Mouse (Mus musculus) forebrain, embryonic 15.5 days (tissue): ENCODE measurements around the gene Alkbh3. TPM values are rescaled to one million over a fixed set of nuclear protein-coding genes. Genes with fewer than 3 reads are reported as not detected.
A peak's percentile ranks its signal among the peaks of the same experiment; 100 is the strongest.

Source experiments
- ATAC-seq: fragments of 200-750 bp; cut with Nextera tagmentation; replicated peaks from 2 replicates; pipeline ENCODE4 v1.8.0; 2017; ENCODE audit warnings: mild to moderate bottlenecking, moderate TSS enrichment, moderate library complexity
- H3K27ac ChIP-seq: fragments of 300-500 bp; sonication (generic); replicated peaks from 2 replicates; pipeline ENCODE4 v1.5.1; 2015; ENCODE audit warnings: mild to moderate bottlenecking, inconsistent platforms
- H3K27me3 ChIP-seq: fragments of 300-500 bp; sonication (generic); 2 replicates; pipeline ENCODE4 v1.6.1; 2015; ENCODE audit warnings: inconsistent platforms
- H3K36me3 ChIP-seq: fragments of 300-500 bp; sonication (generic); 2 replicates; pipeline ENCODE4 v1.6.1; 2015; ENCODE audit warnings: mild to moderate bottlenecking, inconsistent platforms
- H3K4me1 ChIP-seq: fragments of 300-500 bp; sonication (generic); 2 replicates; pipeline ENCODE4 v1.6.1; 2015; ENCODE audit warnings: inconsistent platforms
- H3K4me2 ChIP-seq: fragments of 300-500 bp; sonication (generic); replicated peaks from 2 replicates; pipeline ENCODE4 v1.6.1; 2015; ENCODE audit warnings: mild to moderate bottlenecking, inconsistent platforms
- H3K4me3 ChIP-seq: fragments of 300-500 bp; sonication (generic); 2 replicates; pipeline ENCODE4 v1.5.1; 2015; ENCODE audit warnings: mild to moderate bottlenecking, inconsistent platforms
- H3K9ac ChIP-seq: fragments of 300-500 bp; sonication (generic); replicated peaks from 2 replicates; pipeline ENCODE4 v1.6.1; 2015; ENCODE audit warnings: mild to moderate bottlenecking, inconsistent platforms
- H3K9me3 ChIP-seq: fragments of 300-500 bp; sonication (generic); 2 replicates; pipeline ENCODE4 v1.6.1; 2016; ENCODE audit warnings: inconsistent platforms
- WGBS: fragments of 180-500 bp; shearing (Covaris S2); methylation state at CpG from one replicate; pipeline ENCODE4 v1.1.7; 2015; ENCODE audit warnings: mixed read lengths; 5-methylcytosine and 5-hydroxymethylcytosine counted together
- polyA plus RNA-seq: library from polyadenylated mRNA; unstranded; fragments of >200 nt; fragmentation: Nextera tagmentation; extraction: Ambion mirVana; gene quantifications from 2 replicates; pipeline ENCODE4 v1.2.1, GENCODE M21; 2015

Alkbh3 gene
- polyA plus RNA-seq, 1 experiment from 2014 or later, result 54.9 TPM

GRCm38 (mm10) chr2:94042461-94042860, 31.9 kb upstream of the Alkbh3 start:
- ATAC-seq, result no peak
- H3K27ac ChIP-seq, result peak overlapping the region; percentile 55
- H3K4me2 ChIP-seq, result no peak overlapping the region
- H3K9ac ChIP-seq, result no peak overlapping the region
- no peaks in the 10 kb centered on the region for H3K36me3 ChIP-seq
- H3K4me1 ChIP-seq, result peaks cover 27% of the 10 kb centered on the region
- H3K9me3 ChIP-seq, result no peaks in the 10 kb centered on the region
- no peak overlapping the region for H3K4me3 ChIP-seq
- no peaks in the 10 kb centered on the region for H3K27me3 ChIP-seq
- WGBS, result 94% methylated on average over 3 of the region's 3 CpGs

GRCm38 (mm10) chr2:94040391-94041125, 30.0 kb upstream of the Alkbh3 start:
- no peak overlapping the region for H3K9ac ChIP-seq
- ATAC-seq, result no peak
- H3K4me3 ChIP-seq, result no peak overlapping the region
- WGBS, result 93% methylated on average over 5 of the region's 5 CpGs
- H3K4me2 ChIP-seq, result no peak overlapping the region
- peaks cover 23% of the 10 kb centered on the region for H3K4me1 ChIP-seq
- H3K27ac ChIP-seq, result no peak overlapping the region
- H3K27me3 ChIP-seq, result no peaks in the 10 kb centered on the region
- no peaks in the 10 kb centered on the region for H3K9me3 ChIP-seq
- no peaks in the 10 kb centered on the region for H3K36me3 ChIP-seq

DNA sequence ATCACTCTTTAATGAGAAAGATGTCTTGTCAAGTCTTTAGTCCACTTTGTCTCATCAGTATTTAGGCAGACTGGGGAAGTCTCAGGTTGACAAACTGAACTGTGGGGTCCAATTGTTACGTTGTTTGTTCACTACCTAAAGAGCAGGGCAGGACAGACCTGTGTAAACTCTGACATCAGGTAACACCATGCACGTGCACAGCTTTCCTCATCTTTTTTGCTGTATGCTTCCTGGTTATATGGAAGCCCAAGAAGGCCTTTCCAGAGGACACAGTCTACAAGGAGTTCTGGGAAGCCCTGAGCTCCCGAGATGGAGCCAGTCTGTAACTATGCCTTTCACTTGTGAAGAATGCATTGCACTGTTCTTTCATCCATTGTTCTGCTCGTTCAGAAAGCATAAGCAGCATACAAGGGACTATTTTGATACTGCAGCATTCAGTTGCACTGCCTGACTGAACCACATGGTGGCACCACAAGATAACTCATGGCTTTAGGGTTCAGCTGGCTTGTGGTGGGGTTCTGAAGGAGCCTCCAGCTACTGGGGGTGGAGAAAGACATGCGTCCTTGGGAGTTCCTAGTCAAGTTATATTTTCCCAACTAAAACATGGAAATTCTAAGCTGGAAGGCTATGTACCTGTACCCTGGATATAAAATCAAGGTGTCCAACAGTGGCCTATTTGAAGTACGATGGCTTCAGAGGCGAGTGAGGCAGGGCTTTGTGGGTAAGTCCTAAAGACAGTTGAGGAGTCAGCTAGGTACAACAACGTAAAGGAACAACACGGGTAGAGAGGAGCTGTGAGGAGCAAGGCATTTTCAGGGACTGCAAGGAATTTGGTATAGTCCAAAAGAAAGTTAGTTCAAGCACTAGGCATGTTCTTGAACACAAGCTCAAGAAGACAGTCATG, 25.1 kb upstream of the Alkbh3 start:
- Histone ChIP-seq H3K4me3 (no peak overlapping the region), H3K9me3 (no peaks in the 10 kb centered on the region), H3K36me3 (peaks cover 8% of the 10 kb centered on the region), H3K27ac (peak overlapping the region; percentile 56; the same call in 1 of the 2 replicates), H3K4me1 (no peaks in the 10 kb centered on the region; the same call in 1 of the 2 replicates), H3K9ac (peak overlapping the region; percentile 36; the same call in 1 of the 2 replicates), H3K27me3 (no peaks in the 10 kb centered on the region), H3K4me2 (no peak overlapping the region)
- ATAC-seq, result peak; percentile 89
- WGBS, result 64% methylated on average over 9 of the region's 9 CpGs

GRCm38 (mm10) chr2:94030602-94031001, 20.0 kb upstream of the Alkbh3 start:
- Histone ChIP-seq H3K36me3 (peaks cover 10% of the 10 kb centered on the region), H3K9ac (no peak overlapping the region), H3K27me3 (no peaks in the 10 kb centered on the region), H3K4me3 (no peak overlapping the region), H3K27ac (no peak overlapping the region), H3K9me3 (no peaks in the 10 kb centered on the region), H3K4me1 (no peaks in the 10 kb centered on the region; the same call in 1 of the 2 replicates), H3K4me2 (no peak overlapping the region)
- no peak for ATAC-seq

DNA sequence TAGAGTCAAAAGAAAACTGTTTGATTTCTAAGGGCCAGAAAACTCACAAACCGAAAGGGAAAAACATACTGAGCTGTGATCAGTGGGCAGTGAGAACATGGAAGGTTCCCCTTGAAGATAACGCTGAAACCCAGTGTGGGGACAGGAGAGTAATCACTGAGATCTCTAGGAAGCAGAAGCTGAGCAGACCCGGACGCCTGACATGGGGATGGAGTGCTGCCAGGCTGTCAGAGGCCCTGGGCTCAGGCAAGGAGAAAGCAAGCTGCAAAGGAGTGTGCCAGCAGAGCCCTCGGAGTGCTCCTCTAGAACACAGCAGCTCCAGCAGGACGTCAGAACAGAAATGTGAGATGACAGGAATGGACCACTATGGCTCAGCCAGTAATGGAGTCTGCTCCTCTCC, 14.0 kb upstream of the Alkbh3 start:
- Histone ChIP-seq H3K4me2 (no peak overlapping the region), H3K27ac (no peak overlapping the region), H3K4me1 (no peaks in the 10 kb centered on the region), H3K9ac (no peak overlapping the region), H3K27me3 (no peaks in the 10 kb centered on the region), H3K36me3 (no peaks in the 10 kb centered on the region), H3K9me3 (no peaks in the 10 kb centered on the region), H3K4me3 (no peak overlapping the region)
- WGBS, result 56% methylated on average over 6 of the region's 6 CpGs
- no peak for ATAC-seq

DNA sequence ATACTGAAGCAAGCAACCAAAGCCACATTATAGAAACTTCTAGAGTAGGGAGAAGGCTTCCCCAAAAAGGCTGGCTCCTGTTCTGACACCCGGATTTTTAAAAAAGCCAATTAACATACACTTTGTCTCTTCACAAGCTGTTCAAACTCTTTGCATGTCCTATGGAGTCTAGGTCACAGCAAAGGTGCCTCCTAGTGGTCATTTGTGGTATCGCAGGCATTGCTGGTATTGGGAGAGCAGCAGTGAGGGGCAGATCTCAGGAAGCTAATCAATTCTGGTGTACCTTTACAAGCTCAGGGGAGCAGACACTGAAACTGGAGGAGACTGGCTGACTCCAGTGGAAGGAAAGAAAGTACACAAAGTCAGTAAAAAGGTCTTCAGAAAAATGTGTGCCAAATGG, 8.3 kb downstream of the Alkbh3 start:
- Histone ChIP-seq H3K27me3 (no peaks in the 10 kb centered on the region), H3K27ac (no peak overlapping the region), H3K4me3 (no peak overlapping the region), H3K4me1 (0 out of 2 replicates have a peak, but pooled peaks cover 4% of the 10 kb centered on the region), H3K9ac (no peak overlapping the region), H3K36me3 (peaks cover 81% of the 10 kb centered on the region), H3K9me3 (no peaks in the 10 kb centered on the region), H3K4me2 (no peak overlapping the region)
- WGBS, result 1% methylated on average over 2 of the region's 2 CpGs
- ATAC-seq, result peak; percentile 91

DNA sequence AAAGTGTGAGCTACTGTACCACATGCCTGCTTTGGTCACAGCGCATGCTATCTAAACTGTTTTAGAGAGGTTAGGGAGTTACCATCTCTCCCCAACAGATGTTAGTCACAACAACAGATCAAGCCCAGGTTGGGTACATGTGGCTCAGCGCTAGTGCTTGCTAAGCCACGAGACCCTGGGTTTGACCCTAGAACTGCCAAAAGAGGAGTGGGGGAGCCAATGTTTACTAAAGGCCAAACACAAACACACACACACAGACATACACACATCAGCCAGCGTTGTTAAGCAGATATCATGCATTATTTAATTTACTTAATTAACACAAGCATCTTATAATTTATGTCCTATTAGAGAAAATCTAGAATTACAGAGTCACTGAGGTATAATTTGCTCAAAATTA, 8.7 kb downstream of the Alkbh3 start:
- Histone ChIP-seq H3K4me1 (0 out of 2 replicates have a peak, but pooled peaks cover 4% of the 10 kb centered on the region), H3K36me3 (peaks cover 80% of the 10 kb centered on the region), H3K9me3 (no peaks in the 10 kb centered on the region), H3K4me3 (no peak overlapping the region), H3K27me3 (no peaks in the 10 kb centered on the region), H3K9ac (no peak overlapping the region), H3K27ac (no peak overlapping the region), H3K4me2 (no peak overlapping the region)
- WGBS, result 77% methylated on average over 4 of the region's 4 CpGs
- peak; percentile 43; the same call in 1 of the 2 replicates for ATAC-seq

GRCm38 (mm10) chr2:94001411-94001810, 9.2 kb downstream of the Alkbh3 start:
- H3K36me3 ChIP-seq, result peaks cover 77% of the 10 kb centered on the region
- H3K4me2 ChIP-seq, result no peak overlapping the region
- no peak overlapping the region for H3K27ac ChIP-seq
- no peak for ATAC-seq
- 0 out of 2 replicates have a peak, but pooled peaks cover 4% of the 10 kb centered on the region for H3K4me1 ChIP-seq
- H3K27me3 ChIP-seq, result no peaks in the 10 kb centered on the region
- no peak overlapping the region for H3K9ac ChIP-seq
- H3K4me3 ChIP-seq, result no peak overlapping the region
- WGBS, result 87% methylated on average over 6 of the region's 6 CpGs
- no peaks in the 10 kb centered on the region for H3K9me3 ChIP-seq

DNA sequence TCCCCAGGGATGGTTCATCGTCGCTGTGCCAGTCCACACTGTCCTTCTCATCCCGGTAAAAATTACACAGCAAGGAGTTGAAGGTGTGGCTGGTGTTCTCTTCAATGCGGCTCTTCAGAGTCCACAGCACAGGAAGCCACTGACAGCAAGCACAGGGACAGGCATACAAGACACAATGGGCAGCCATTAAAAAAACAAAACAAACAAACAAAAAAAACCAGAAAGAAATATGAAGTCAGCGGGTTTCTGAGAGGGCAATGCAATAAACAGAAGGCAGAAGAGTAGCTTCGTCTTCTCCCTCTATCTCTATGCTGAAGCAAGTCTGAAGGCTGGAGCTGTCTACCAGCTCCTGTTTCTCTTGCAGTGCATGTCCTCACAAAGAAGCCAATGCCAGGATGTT, 14.4 kb downstream of the Alkbh3 start, which contains the start of gene Gm27027:
Gm27027 (minus strand) TSS at position 101 of the 400 bp plus-strand sequence.
- H3K36me3 ChIP-seq, result peaks cover 62% of the 10 kb centered on the region
- no peak within 1 kb of the TSS for H3K27ac ChIP-seq
- H3K4me1 ChIP-seq, result peaks cover 25% of the 10 kb centered on the region
- H3K4me3 ChIP-seq, result no peak within 1 kb of the TSS
- WGBS, result 90% methylated on average over 6 of the region's 6 CpGs
- no peaks in the 10 kb centered on the region for H3K27me3 ChIP-seq
- no peaks in the 10 kb centered on the region for H3K9me3 ChIP-seq
- H3K9ac ChIP-seq, result no peak within 1 kb of the TSS
- no peak within 1 kb of the TSS for H3K4me2 ChIP-seq
- ATAC-seq, result no peak

GRCm38 (mm10) chr2:93992810-93993209, 17.8 kb downstream of the Alkbh3 start:
- WGBS, result 28% methylated on average over 3 of the region's 3 CpGs
- H3K27me3 ChIP-seq, result no peaks in the 10 kb centered on the region
- peaks cover 44% of the 10 kb centered on the region for H3K36me3 ChIP-seq
- H3K27ac ChIP-seq, result peak overlapping the region; percentile 88
- H3K4me3 ChIP-seq, result no peak overlapping the region
- H3K4me1 ChIP-seq, result peaks cover 27% of the 10 kb centered on the region
- H3K9ac ChIP-seq, result no peak overlapping the region; the same call in 1 of the 2 replicates
- H3K9me3 ChIP-seq, result no peaks in the 10 kb centered on the region
- peak overlapping the region; percentile 26 for H3K4me2 ChIP-seq
- peak; percentile 65 for ATAC-seq

- Histone ChIP-seq H3K9me3 (no peaks in the 10 kb centered on the region), H3K27me3 (no peaks in the 10 kb centered on the region), H3K27ac (peak overlapping the region; percentile 88), H3K9ac (no peak overlapping the region; the same call in 1 of the 2 replicates), H3K4me3 (no peak overlapping the region), H3K4me2 (peak overlapping the region; percentile 26), H3K36me3 (peaks cover 38% of the 10 kb centered on the region), H3K4me1 (peaks cover 27% of the 10 kb centered on the region)
- WGBS, result 14% methylated on average over 5 of the region's 5 CpGs
- peak; percentile 76 for ATAC-seq
Observed at GRCm38 (mm10) chr2:93992259-93992658, 18.3 kb downstream of the Alkbh3 start.

- Histone ChIP-seq H3K36me3 (peaks cover 33% of the 10 kb centered on the region), H3K4me1 (peaks cover 27% of the 10 kb centered on the region), H3K27me3 (no peaks in the 10 kb centered on the region), H3K4me3 (no peak overlapping the region), H3K27ac (peak overlapping the region; percentile 88), H3K9me3 (no peaks in the 10 kb centered on the region), H3K4me2 (no peak overlapping the region), H3K9ac (no peak overlapping the region; the same call in 1 of the 2 replicates)
- WGBS, result 94% methylated on average over 3 of the region's 3 CpGs
- no peak for ATAC-seq
Observed at GRCm38 (mm10) chr2:93991336-93991735, 19.3 kb downstream of the Alkbh3 start.
